Mouse (Mus musculus) cerebellum, adult 2 months (tissue): Measurements from ENCODE around the gene Synj2bp.
"Not testable (repeated sequence)": the region's sequence is repeated elsewhere in the genome, so short reads cannot be mapped to it uniquely, and the experiment has no call there.

Source experiments
- CTCF ChIP-seq: fragments of 200-500 bp; IDR thresholded peaks from 2 replicates; pipeline ENCODE4 v1.5.1; 2011; ENCODE audit warnings: low read depth, mild to moderate bottlenecking, control low read depth, low read length, moderate library complexity, borderline replicate concordance; ENCODE audit not compliant: insufficient read depth
- POLR2A ChIP-seq: fragments of 200-500 bp; IDR thresholded peaks from 2 replicates; pipeline ENCODE4 v1.6.1; 2011; ENCODE audit warnings: low read length, control low read depth, borderline replicate concordance; ENCODE audit not compliant: insufficient read depth

DNA sequence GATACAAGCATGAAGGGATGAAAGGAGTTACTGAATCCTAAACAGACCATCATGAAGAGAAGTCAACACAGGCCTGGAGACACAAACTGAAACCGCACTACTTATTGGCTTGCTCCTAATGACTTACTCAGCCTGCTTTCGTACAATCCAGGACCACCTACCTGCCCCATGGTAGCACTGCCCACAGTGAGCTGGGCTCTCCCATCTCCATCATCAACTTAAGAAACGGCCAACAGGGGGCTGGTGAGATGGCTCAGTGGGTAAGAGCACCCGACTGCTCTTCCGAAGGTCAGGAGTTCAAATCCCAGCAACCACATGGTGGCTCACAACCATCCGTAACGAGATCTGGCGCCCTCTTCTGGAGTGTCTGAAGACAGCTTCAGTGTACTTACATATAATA is 2.1 kb downstream of the Synj2bp start:
- TF ChIP-seq CTCF, POLR2A: not testable (repeated sequence)
